Mouse (Mus musculus) forebrain, postnatal 0 days (tissue): ENCODE measurements around the gene Dap3. TPM values are rescaled to one million over a fixed set of nuclear protein-coding genes. Genes with fewer than 3 reads are reported as not detected.
A peak's percentile ranks its signal among the peaks of the same experiment; 100 is the strongest.
"Not testable (repeated sequence)": the region's sequence is repeated elsewhere in the genome, so short reads cannot be mapped to it uniquely, and the experiment has no call there.

Source experiments
- ATAC-seq: fragments of 200-750 bp; cut with Nextera tagmentation; 2 replicates; pipeline ENCODE4 v1.8.0; 2017; ENCODE audit warnings: mild to moderate bottlenecking, moderate library complexity
- DNase-seq: peaks from one replicate; pipeline ENCODE4 v3.0.0-alpha.2; 2015
- H3K27ac ChIP-seq: fragments of 300-500 bp; sonication (generic); 2 replicates; pipeline ENCODE4 v1.5.1; 2014; ENCODE audit warnings: low read depth, mild to moderate bottlenecking, antibody characterized with exemption, low read length, moderate library complexity, mixed read lengths
- H3K27me3 ChIP-seq: fragments of 300-500 bp; sonication (generic); 2 replicates; pipeline ENCODE4 v1.6.1; 2014; ENCODE audit warnings: mild to moderate bottlenecking, low read length, mixed read lengths; ENCODE audit not compliant: insufficient read depth
- H3K36me3 ChIP-seq: fragments of 300-500 bp; sonication (generic); 2 replicates; pipeline ENCODE4 v1.6.1; 2014; ENCODE audit warnings: mild to moderate bottlenecking, moderate library complexity; ENCODE audit not compliant: insufficient read depth
- H3K4me1 ChIP-seq: fragments of 300-500 bp; sonication (generic); 2 replicates; pipeline ENCODE4 v1.6.1; 2014; ENCODE audit warnings: antibody characterized with exemption; ENCODE audit not compliant: insufficient read depth
- H3K4me2 ChIP-seq: fragments of 300-500 bp; sonication (generic); 2 replicates; pipeline ENCODE4 v1.6.1; 2014; ENCODE audit warnings: low read depth, mild to moderate bottlenecking, moderate library complexity
- H3K4me3 ChIP-seq: fragments of 300-500 bp; sonication (generic); 2 replicates; pipeline ENCODE4 v1.5.1; 2014; ENCODE audit warnings: low read depth, low read length, mixed read lengths
- H3K9ac ChIP-seq: fragments of 300-500 bp; sonication (generic); 2 replicates; pipeline ENCODE4 v1.6.1; 2014; ENCODE audit warnings: mild to moderate bottlenecking
- H3K9me3 ChIP-seq: fragments of 300-500 bp; sonication (generic); 2 replicates; pipeline ENCODE4 v1.6.1; 2016; ENCODE audit warnings: low read length
- CTCF ChIP-seq: sonication (generic); IDR thresholded peaks from 2 replicates; pipeline ENCODE4 v1.5.1; 2016; ENCODE audit warnings: antibody characterized with exemption, control low read depth, low read depth
- WGBS: fragments of 180-500 bp; shearing (Covaris S2); extraction: QIAGEN DNeasy Blood & Tissue Kit; methylation state at CpG from one replicate; pipeline ENCODE4 v1.1.7; 2014; 5-methylcytosine and 5-hydroxymethylcytosine counted together
- polyA plus RNA-seq: library from polyadenylated mRNA; unstranded; fragments of >200 nt; fragmentation: Nextera tagmentation; extraction: Ambion mirVana; gene quantifications from 2 replicates; pipeline ENCODE4 v1.2.1, GENCODE M21; 2015
- total RNA-seq: library from RNA; depleted of rRNA; stranded (reverse); fragments of >200 nt; gene quantifications from 2 replicates; pipeline ENCODE4 v1.2.3, GENCODE M21; 2014

The Dap3 gene
- total and polyA plus RNA-seq, 2 experiments from 2014 or later: 76.2 to 127 TPM

DNA sequence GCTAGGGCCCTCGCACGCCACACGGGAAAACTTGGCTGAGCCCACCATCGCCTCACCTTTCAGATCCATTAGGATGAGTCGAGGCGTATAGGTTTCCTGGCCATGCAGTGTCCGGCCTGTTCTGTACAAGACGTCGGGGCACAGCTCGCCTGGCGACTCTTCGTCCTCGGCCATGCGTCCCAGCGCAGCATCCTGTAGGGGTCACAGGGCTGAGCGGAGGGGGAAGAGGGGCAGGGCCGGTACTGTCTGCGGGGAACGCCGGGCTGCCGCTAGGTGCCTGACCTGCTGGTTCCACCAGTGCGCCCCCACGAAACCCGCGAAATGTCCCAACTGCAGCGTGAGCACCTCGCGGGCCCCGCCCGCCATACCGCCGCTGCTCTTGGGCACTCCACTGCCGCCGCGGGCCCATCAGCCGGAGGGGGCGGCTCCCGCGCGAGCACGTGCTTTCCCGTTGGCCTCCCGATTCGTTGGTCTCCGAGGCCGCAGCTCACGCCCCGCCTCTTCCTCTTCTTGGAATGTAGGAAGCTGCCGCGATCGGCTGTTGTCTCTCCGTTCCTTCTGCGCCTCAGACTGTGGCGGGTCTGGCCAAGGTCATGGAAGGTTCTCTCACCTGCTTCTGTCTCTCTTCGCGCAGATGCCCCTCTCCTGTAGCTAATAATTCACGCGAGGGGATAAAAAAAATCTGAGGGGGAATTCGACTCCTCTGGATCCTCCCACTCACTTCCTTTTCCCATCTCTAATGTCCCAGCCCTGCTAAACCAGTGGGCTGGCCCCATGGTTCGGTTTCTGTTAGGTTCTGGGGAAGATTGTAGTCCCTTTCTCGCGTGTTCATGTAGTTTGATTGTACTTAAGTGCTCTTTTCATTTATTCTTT lies 37.2 kb downstream of the Dap3 start, which contains the start of gene Msto1:
Gene Msto1 (minus strand): TSS at position 489 of the 873 bp plus-strand sequence.
- peaks cover 6% of the 10 kb centered on the region; the same call in 1 of the 2 replicates for H3K4me1 ChIP-seq
- under 1% methylated on average over 62 of the region's 62 CpGs for WGBS
- H3K27me3 ChIP-seq: no peaks in the 10 kb centered on the region
- peak; percentile 99 for ATAC-seq
- H3K4me2 ChIP-seq: peak within 1 kb of the TSS; percentile 75
- peak; percentile 94 for DNase-seq
- H3K27ac ChIP-seq: peak within 1 kb of the TSS; percentile 83
- peak within 1 kb of the TSS; percentile 76 for H3K9ac ChIP-seq
- H3K9me3 ChIP-seq: no peaks in the 10 kb centered on the region
- peak; percentile 39 for TF ChIP-seq CTCF
- peak within 1 kb of the TSS; percentile 69 for H3K4me3 ChIP-seq
- peaks cover 33% of the 10 kb centered on the region for H3K36me3 ChIP-seq

DNA sequence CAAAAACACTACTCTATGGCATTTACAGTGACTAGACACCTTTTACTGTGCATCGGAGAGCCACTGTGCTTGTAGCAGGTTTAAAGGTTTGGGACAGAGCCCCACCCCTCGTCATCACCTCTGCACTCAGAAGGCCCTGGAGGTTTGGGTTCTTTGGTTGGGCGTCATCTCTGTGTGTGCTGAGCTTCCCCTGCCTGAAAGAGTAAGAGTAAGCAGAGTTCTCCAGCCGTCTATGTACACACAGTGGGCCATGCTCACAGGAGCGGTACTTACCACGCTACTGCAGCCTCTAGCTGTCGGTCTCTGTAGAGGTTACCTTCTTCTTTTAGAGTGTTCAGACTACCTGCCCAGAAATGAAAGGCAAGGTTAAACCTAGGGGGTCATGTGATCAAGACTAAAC lies 38.4 kb downstream of the Dap3 start:
- Histone ChIP-seq H3K4me2 (peak overlapping the region; percentile 75; the same call in 1 of the 2 replicates), H3K36me3 (peaks cover 45% of the 10 kb centered on the region), H3K27me3 (no peaks in the 10 kb centered on the region), H3K9ac (no peak overlapping the region), H3K4me1 (peaks cover 6% of the 10 kb centered on the region; the same call in 1 of the 2 replicates), H3K9me3 (no peaks in the 10 kb centered on the region), H3K4me3 (no peak overlapping the region), H3K27ac (no peak overlapping the region)
- DNase-seq (no peak), ATAC-seq (no peak)
- 94% methylated on average over 7 of the region's 7 CpGs for WGBS
- TF ChIP-seq CTCF: no peak

DNA sequence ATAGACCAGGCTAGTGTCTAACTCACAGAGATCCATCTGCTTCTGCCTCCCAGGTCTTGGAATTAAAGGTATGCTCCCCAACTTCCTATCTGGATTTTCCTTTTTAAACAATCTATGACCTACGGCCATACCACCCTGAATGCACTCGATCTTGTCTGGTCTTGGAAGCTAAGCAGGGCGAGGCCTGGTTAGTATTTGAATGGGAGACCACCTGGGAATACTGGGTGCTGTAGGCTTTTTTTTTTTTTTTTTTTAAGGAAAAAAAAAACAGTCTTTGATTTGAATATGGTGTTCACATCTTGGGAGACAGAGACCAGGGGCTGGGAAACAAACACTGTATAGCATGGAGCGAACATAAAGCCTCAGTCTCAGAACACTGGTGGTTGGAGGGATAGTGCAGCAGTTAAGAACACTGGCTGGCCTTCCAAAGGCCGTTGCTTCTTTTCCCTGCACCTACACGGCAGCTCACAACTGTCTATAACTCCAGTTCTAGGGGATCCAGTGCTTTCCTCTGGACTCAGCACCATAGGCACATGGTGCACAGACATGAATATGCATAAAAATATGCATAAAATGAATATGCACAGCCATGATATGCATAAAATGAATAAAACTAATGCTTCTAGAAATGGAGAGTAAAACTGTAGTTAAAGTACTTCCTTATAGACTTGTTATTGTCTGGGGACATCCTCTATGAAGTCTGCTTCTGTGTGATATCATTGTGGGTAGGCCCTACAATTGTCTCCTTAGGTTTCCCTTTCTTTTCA lies 44.4 kb downstream of the Dap3 start:
- Histone ChIP-seq H3K4me3 (no peak overlapping the region), H3K27me3 (no peaks in the 10 kb centered on the region), H3K4me2 (no peak overlapping the region), H3K9ac (no peak overlapping the region), H3K36me3 (peaks cover 92% of the 10 kb centered on the region), H3K4me1 (no peaks in the 10 kb centered on the region), H3K27ac (no peak overlapping the region), H3K9me3 (no peaks in the 10 kb centered on the region)
- WGBS: 85% methylated on average over 6 of the region's 6 CpGs
- DNase-seq (no peak), ATAC-seq (0 out of 2 replicates have a peak, but pooled peaks have one; percentile 49)
- no peak for TF ChIP-seq CTCF

DNA sequence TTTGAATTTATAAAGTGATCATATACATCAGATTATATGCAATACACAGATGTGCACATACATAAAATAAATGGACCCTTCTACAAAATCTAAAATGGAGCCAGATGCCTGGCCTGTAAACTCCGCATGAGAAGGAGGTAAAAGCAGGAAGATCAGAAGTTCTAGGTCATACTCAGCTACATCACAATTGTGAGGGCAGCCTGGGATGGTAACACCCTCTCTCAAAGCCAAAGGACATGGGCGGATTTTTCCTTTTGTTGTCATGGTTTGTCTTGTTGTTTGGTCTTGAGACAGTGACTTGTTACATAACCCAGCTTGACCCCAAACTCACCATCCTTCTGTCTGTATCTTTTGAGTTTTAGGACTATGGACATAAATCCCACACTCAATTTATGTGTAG lies 45.2 kb downstream of the Dap3 start:
- peaks cover 87% of the 10 kb centered on the region for H3K36me3 ChIP-seq
- H3K4me1 ChIP-seq: no peaks in the 10 kb centered on the region
- no peaks in the 10 kb centered on the region for H3K9me3 ChIP-seq
- H3K9ac ChIP-seq: no peak overlapping the region
- no peak overlapping the region for H3K4me2 ChIP-seq
- WGBS: 89% methylated on average over 2 of the region's 2 CpGs
- no peak overlapping the region for H3K4me3 ChIP-seq
- no peak for ATAC-seq
- no peak overlapping the region for H3K27ac ChIP-seq
- no peak for TF ChIP-seq CTCF
- no peak for DNase-seq
- no peaks in the 10 kb centered on the region for H3K27me3 ChIP-seq

DNA sequence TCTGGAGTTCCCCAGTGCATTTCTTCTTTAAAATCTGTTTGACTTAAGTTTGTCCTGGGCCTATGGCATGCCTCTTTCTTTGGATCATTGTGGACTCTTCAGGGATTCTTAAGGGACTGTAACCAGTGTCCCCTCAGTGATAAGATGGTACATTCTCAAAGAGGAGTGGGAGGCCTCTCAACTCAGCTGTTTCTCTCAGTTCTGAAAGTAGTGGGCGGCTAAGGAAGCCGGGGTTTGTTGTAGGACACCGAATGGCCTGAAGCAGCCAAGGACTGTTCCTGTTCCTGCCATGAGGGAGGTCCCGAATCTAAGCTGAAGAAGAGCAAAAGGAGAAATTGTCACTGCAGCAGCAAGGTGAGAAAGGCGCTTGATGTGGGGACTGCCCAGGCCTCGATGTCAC lies 45.8 kb downstream of the Dap3 start:
- Histone ChIP-seq H3K9me3 (no peaks in the 10 kb centered on the region), H3K4me1 (no peaks in the 10 kb centered on the region), H3K27me3 (no peaks in the 10 kb centered on the region), H3K27ac (no peak overlapping the region), H3K4me3 (no peak overlapping the region), H3K36me3 (peaks cover 82% of the 10 kb centered on the region), H3K4me2 (no peak overlapping the region), H3K9ac (no peak overlapping the region)
- ATAC-seq (no peak), DNase-seq (no peak)
- TF ChIP-seq CTCF: no peak
- WGBS: 91% methylated on average over 6 of the region's 6 CpGs

DNA sequence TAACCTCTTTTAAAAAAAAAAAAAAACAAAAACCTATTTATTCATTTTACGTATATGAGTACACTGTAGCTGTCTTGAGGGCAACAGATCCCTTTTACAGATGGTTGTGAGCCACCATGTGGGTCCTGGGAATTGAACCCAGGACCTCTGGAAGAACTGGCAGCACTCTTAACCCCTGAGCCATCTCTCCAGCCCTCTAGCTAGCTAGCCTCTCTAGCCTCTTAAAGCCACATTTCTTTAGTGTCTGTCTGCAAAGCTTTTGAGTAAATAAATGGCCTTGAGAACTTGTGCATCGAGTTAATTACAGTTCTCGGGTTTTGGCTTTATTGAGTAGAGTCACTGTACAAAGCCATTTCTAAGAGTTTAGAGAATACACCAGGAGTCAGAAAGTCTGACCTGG lies 46.2 kb downstream of the Dap3 start:
- H3K9me3 ChIP-seq: no peaks in the 10 kb centered on the region
- no peaks in the 10 kb centered on the region for H3K4me1 ChIP-seq
- no peak overlapping the region for H3K4me2 ChIP-seq
- ATAC-seq (no peak), DNase-seq (no peak)
- peaks cover 78% of the 10 kb centered on the region for H3K36me3 ChIP-seq
- H3K4me3 ChIP-seq: no peak overlapping the region
- H3K27ac ChIP-seq: no peak overlapping the region
- no peaks in the 10 kb centered on the region for H3K27me3 ChIP-seq
- TF ChIP-seq CTCF: no peak
- H3K9ac ChIP-seq: no peak overlapping the region
- WGBS: 81% methylated on average over 3 of the region's 3 CpGs

DNA sequence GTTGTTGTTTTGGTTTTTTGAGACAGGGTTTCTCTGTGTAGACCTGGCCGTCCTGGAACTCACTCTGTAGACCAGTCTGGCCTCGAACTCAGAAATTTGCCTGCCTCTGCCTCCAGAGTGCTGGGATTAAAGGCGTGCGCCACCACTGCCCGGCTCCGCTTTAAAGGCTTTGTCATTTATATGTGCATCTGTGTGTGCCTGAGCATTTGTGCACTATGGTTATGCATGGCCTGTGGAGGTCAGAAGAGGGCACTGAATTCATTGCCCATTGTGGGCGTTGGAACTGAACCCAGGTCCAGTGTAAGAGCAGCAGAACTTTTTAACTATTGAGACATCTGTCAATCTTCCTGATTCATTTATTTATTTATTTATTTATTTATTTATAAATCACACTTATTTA lies 58.0 kb downstream of the Dap3 start:
- H3K4me2 ChIP-seq, H3K27ac ChIP-seq, ATAC-seq, DNase-seq, H3K9me3 ChIP-seq, H3K4me1 ChIP-seq, H3K27me3 ChIP-seq, H3K9ac ChIP-seq, H3K4me3 ChIP-seq: not testable (repeated sequence)
- peaks cover 21% of the 10 kb centered on the region for H3K36me3 ChIP-seq
- 97% methylated on average over 7 of the region's 7 CpGs for WGBS

DNA sequence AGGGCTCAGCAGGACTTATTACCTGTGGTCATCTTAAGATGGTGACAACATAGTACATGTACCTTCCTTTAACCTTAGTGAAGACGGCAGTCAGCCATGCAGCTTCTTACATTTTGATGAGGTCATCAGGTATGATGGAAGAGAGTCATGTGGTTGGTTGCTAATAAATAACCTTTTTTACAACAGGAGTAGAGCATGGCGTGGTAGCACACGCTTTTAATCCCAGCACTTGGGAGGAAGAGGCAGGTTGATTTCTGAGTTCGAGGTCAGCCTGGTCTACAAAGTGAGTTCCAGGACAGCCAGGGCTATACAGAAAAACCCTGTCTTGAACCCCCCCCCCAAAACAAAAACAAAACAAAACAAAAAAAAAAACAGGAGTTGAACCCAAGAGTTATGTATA lies 68.4 kb downstream of the Dap3 start:
- not testable (repeated sequence) for DNase-seq, H3K27me3 ChIP-seq, H3K4me2 ChIP-seq, H3K4me1 ChIP-seq, H3K9me3 ChIP-seq, H3K9ac ChIP-seq, H3K4me3 ChIP-seq, ATAC-seq, H3K36me3 ChIP-seq, H3K27ac ChIP-seq
- whole genome bisulfite sequencing: 95% methylated on average over 4 of the region's 4 CpGs
